Mouse (Mus musculus): ENCODE results near the gene Ide.

- TF ChIP-seq MAFK (IDR thresholded peaks at IDR 0.05; ENCODE audit: insufficient replicate concordance, low read length) (no peak), POLR2A (IDR thresholded peaks at IDR 0.05; ENCODE audit: low read depth, low read length) (no peak), ZKSCAN1 (IDR thresholded peaks at IDR 0.05; ENCODE audit: borderline replicate concordance, low read depth, low read length) (no peak), CTCF (conservative IDR thresholded peaks at IDR 0.05 in 1 of 2, IDR thresholded peaks at IDR 0.05 in 1 of 2; ENCODE audit: low read depth in 2 of 2, low read length in 2 of 2) (peak in 1 of 2 experiments; percentile 23; a peak in 2 of 4 replicates), TCF12 (IDR thresholded peaks at IDR 0.05; ENCODE audit: low read depth, low read length) (no peak), TBP (conservative IDR thresholded peaks at IDR 0.05; ENCODE audit: low read depth, low read length) (no peak), CHD2 (IDR thresholded peaks at IDR 0.05; ENCODE audit: low read length) (no peak), CHD1 (IDR thresholded peaks at IDR 0.05; ENCODE audit: low read depth, low read length) (no peak), ELF1 (IDR thresholded peaks at IDR 0.05; ENCODE audit: low read depth, low read length) (no peak), JUN (IDR thresholded peaks at IDR 0.05; ENCODE audit: insufficient read depth, low read depth, low read length) (no peak), MXI1 (IDR thresholded peaks at IDR 0.05; ENCODE audit: low read depth, low read length) (no peak), RAD21 (IDR thresholded peaks at IDR 0.05; ENCODE audit: low read depth, low read length) (no peak), JUND (conservative IDR thresholded peaks at IDR 0.05; ENCODE audit: low read depth, low read length) (no peak)
These were observed 48.5 kb upstream of the Ide start for GRCm38 (mm10) chr19:37386126-37386525.

All from CH12.LX (cell line).